Mouse (Mus musculus): Measurements from ENCODE around the gene Tas2r110. TPM values are rescaled to one million over a fixed set of nuclear protein-coding genes. Genes with fewer than 3 reads are reported as not detected.

The Tas2r110 gene
- polyA plus RNA-seq (2016; fragmentation: Nextera tagmentation; extraction: Ambion mirVana), result not detected in 2 replicates

DNA sequence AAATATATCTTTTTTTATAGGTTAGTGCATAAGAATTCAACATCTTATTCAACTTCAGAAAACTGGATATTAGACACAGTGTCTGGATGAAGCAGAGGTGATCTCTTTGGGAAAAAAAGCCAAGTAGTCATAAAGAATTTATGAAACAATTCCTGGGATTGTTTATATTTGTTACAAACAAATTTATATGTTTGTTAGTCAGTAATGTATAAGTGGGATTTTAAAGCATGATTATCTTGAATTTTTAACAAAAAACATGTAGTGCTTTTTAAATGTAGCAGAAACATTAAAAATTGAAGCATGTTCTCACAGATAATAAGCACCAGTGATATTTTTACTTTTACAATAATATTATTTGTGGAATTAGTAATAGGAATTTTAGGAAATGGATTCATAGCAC is at the start of gene Tas2r110:
Tas2r110 (plus strand) TSS at position 301 of the 400 bp plus-strand sequence.
- no peaks in the 10 kb centered on the region for H3K27me3 ChIP-seq (ENCODE audit: insufficient read depth, poor library complexity, severe bottlenecking)
- H3K9me3 ChIP-seq, result no peaks in the 10 kb centered on the region
- no peak within 1 kb of the TSS for H3K4me3 ChIP-seq
- H3K36me3 ChIP-seq, result no peaks in the 10 kb centered on the region
- DNase-seq (ENCODE audit: low spot score), result no peak
- no peak within 1 kb of the TSS for H3K27ac ChIP-seq
- H3K4me1 ChIP-seq, result no peaks in the 10 kb centered on the region

DNA sequence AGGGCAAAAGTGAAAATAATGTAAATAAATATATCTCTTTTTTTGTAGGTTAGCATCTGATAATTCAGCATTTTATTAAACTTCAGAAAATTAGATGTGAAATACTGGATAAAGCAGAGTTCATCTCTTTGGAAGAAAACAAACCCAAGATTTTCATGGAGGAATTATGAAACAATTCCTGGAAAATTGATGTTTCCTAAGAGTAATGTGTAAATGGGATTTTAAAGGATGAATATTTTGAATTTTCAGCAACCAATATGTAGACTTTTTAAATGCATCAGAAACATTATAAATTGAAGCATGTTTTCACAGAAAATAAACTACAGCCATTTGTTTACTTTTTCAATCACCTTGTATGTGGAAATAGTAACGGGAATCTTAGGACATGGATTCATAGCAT is 21.0 kb upstream of the Tas2r110 start, which contains the start of gene Tas2r123:
Tas2r123 (plus strand) TSS at position 301 of the 400 bp plus-strand sequence.
- 69% methylated on average over 1 of the region's 1 CpGs for WGBS
- Histone ChIP-seq H3K27ac (no peak within 1 kb of the TSS), H3K9me3 (no peaks in the 10 kb centered on the region), H3K4me1 (no peaks in the 10 kb centered on the region), H3K27me3 (ENCODE audit: insufficient read depth, poor library complexity, severe bottlenecking) (no peaks in the 10 kb centered on the region), H3K36me3 (no peaks in the 10 kb centered on the region), H3K4me3 (no peak within 1 kb of the TSS)
- no peak for DNase-seq (ENCODE audit: low spot score)

DNA sequence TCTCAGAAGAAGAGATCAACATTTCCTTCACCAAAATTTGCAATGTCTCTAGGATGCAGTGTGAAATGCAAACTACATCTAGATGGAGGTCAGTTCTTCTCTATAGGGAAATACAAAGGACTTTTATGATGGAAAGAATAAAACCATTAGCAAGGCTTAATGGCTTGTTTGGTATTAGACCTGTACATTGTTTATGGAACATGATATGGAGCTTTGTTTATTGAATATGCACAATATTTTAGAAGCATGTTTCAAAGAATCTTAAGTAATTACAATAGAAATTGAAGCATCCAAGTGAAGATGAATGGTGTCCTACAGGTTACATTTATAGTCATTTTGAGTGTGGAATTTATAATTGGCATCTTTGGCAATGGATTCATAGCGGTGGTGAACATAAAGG is 12.7 kb upstream of the Tas2r110 start, which contains the start of gene Tas2r116:
Tas2r116 (plus strand) TSS at position 301 of the 400 bp plus-strand sequence.
- WGBS, result 88% methylated on average over 1 of the region's 1 CpGs
- H3K4me3 ChIP-seq, result no peak within 1 kb of the TSS
- H3K27me3 ChIP-seq (ENCODE audit: insufficient read depth, poor library complexity, severe bottlenecking), result no peaks in the 10 kb centered on the region

DNA sequence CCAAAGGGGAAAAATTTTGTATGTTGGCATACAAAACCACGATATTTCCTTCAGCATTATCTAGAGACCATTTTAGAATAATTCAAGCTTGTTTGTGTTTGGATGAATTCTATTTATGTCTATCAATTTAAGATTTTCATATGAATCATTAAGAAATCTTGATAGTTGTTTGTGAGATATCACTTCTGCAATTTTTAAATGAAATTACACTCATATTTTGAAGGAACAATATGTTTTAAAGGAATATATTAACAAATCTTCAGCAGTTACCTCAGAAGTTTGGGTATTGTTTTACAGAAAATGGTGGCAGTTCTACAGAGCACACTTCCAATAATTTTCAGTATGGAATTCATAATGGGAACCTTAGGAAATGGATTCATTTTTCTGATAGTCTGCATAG is 24.9 kb downstream of the Tas2r110 start, which contains the start of gene Tas2r113:
Tas2r113 (plus strand) TSS at position 301 of the 400 bp plus-strand sequence.
- no peaks in the 10 kb centered on the region for H3K4me1 ChIP-seq
- no peaks in the 10 kb centered on the region for H3K36me3 ChIP-seq
- DNase-seq (ENCODE audit: low spot score), result no peak
- no peaks in the 10 kb centered on the region for H3K9me3 ChIP-seq
- no peaks in the 10 kb centered on the region for H3K27me3 ChIP-seq (ENCODE audit: insufficient read depth, poor library complexity, severe bottlenecking)
- WGBS, result 76% methylated on average over 1 of the region's 1 CpGs
- H3K4me3 ChIP-seq, result no peak within 1 kb of the TSS
- no peak within 1 kb of the TSS for H3K27ac ChIP-seq

More for the DNA sequence above, 12.7 kb upstream of the Tas2r110 start, which contains the start of gene Tas2r116:
- no peak for DNase-seq (ENCODE audit: low spot score)
- no peaks in the 10 kb centered on the region for H3K4me1 ChIP-seq
- H3K27ac ChIP-seq, result no peak within 1 kb of the TSS
- H3K36me3 ChIP-seq, result no peaks in the 10 kb centered on the region
- no peaks in the 10 kb centered on the region for H3K9me3 ChIP-seq

DNA sequence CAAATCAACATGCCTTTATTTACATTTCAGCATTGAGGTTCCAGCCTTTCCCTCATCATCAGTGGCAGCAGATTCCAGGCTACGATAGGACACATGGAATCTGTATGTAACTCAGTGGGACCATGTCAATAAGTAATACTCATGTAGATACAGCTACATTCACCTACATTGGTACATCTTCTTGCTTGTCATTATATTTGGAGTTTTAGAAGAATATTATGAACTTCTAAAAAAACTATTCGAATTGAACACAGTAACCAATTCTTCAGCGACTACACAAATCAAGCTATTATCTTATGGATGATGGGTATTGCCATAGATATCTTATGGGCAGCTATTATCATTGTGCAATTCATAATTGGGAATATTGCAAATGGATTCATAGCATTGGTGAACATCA is 41.5 kb downstream of the Tas2r110 start, which contains the start of gene Tas2r125:
Tas2r125 (plus strand) TSS at position 301 of the 400 bp plus-strand sequence.
- no peak for DNase-seq (ENCODE audit: low spot score)
- H3K27ac ChIP-seq, result no peak within 1 kb of the TSS
- no peaks in the 10 kb centered on the region for H3K36me3 ChIP-seq
- H3K27me3 ChIP-seq (ENCODE audit: insufficient read depth, poor library complexity, severe bottlenecking), result no peaks in the 10 kb centered on the region
- WGBS, result 81% methylated on average over 3 of the region's 3 CpGs
- no peaks in the 10 kb centered on the region for H3K9me3 ChIP-seq
- no peaks in the 10 kb centered on the region for H3K4me1 ChIP-seq
- no peak within 1 kb of the TSS for H3K4me3 ChIP-seq

Other genes starting within 250 kb of the Tas2r110 start
- not detected in 2 replicates for gene A630073D07Rik, start 216.5 kb upstream of the Tas2r110 start, polyA plus RNA-seq (2016; fragmentation: Nextera tagmentation; extraction: Ambion mirVana)
- gene Tas2r120, start 211.1 kb upstream of the Tas2r110 start, polyA plus RNA-seq (2016; fragmentation: Nextera tagmentation; extraction: Ambion mirVana), result not detected in 2 replicates
- gene Tas2r121, start 167.0 kb upstream of the Tas2r110 start, polyA plus RNA-seq (2016; fragmentation: Nextera tagmentation; extraction: Ambion mirVana), result not detected in 2 replicates
- not detected in 2 replicates for gene Tas2r122, start 156.1 kb upstream of the Tas2r110 start, polyA plus RNA-seq (2016; fragmentation: Nextera tagmentation; extraction: Ambion mirVana)
- gene Tas2r115, start 130.0 kb upstream of the Tas2r110 start, polyA plus RNA-seq (2016; fragmentation: Nextera tagmentation; extraction: Ambion mirVana), result not detected in 2 replicates
- gene Tas2r124, start 113.3 kb upstream of the Tas2r110 start, polyA plus RNA-seq (2016; fragmentation: Nextera tagmentation; extraction: Ambion mirVana), result not detected in 2 replicates
- not detected in 2 replicates for gene Tas2r102, start 105.9 kb upstream of the Tas2r110 start, polyA plus RNA-seq (2016; fragmentation: Nextera tagmentation; extraction: Ambion mirVana)
- not detected in 2 replicates for gene Tas2r136, start 89.8 kb upstream of the Tas2r110 start, polyA plus RNA-seq (2016; fragmentation: Nextera tagmentation; extraction: Ambion mirVana)
- not detected in 2 replicates for gene Tas2r117, start 65.2 kb upstream of the Tas2r110 start, polyA plus RNA-seq (2016; fragmentation: Nextera tagmentation; extraction: Ambion mirVana)
- not detected in 2 replicates for gene Tas2r123, start 20.9 kb upstream of the Tas2r110 start, polyA plus RNA-seq (2016; fragmentation: Nextera tagmentation; extraction: Ambion mirVana)
- not detected in 2 replicates for gene Tas2r116, start 12.6 kb upstream of the Tas2r110 start, polyA plus RNA-seq (2016; fragmentation: Nextera tagmentation; extraction: Ambion mirVana)
- not detected in 2 replicates for gene Tas2r113, start 25.0 kb downstream of the Tas2r110 start, polyA plus RNA-seq (2016; fragmentation: Nextera tagmentation; extraction: Ambion mirVana)
- gene Tas2r125, start 41.6 kb downstream of the Tas2r110 start, polyA plus RNA-seq (2016; fragmentation: Nextera tagmentation; extraction: Ambion mirVana), result not detected in 2 replicates
- gene Tas2r129, start 83.1 kb downstream of the Tas2r110 start, polyA plus RNA-seq (2016; fragmentation: Nextera tagmentation; extraction: Ambion mirVana), result not detected in 2 replicates
- not detected in 2 replicates for gene Tas2r131, start 89.9 kb downstream of the Tas2r110 start, polyA plus RNA-seq (2016; fragmentation: Nextera tagmentation; extraction: Ambion mirVana)
- gene Tas2r109, start 113.0 kb downstream of the Tas2r110 start, polyA plus RNA-seq (2016; fragmentation: Nextera tagmentation; extraction: Ambion mirVana), result not detected in 2 replicates
- not detected in 2 replicates for gene Tas2r103, start 169.1 kb downstream of the Tas2r110 start, polyA plus RNA-seq (2016; fragmentation: Nextera tagmentation; extraction: Ambion mirVana)
- not detected in 2 replicates for gene Tas2r140, start 187.8 kb downstream of the Tas2r110 start, polyA plus RNA-seq (2016; fragmentation: Nextera tagmentation; extraction: Ambion mirVana)
- gene Smim10l1, start 236.9 kb downstream of the Tas2r110 start, polyA plus RNA-seq (2016; fragmentation: Nextera tagmentation; extraction: Ambion mirVana), result 48.1 and 60.1 TPM in 2 replicates